9 mouse cellular contexts compared by ENCODE assay signal in the genomic region with DNA sequence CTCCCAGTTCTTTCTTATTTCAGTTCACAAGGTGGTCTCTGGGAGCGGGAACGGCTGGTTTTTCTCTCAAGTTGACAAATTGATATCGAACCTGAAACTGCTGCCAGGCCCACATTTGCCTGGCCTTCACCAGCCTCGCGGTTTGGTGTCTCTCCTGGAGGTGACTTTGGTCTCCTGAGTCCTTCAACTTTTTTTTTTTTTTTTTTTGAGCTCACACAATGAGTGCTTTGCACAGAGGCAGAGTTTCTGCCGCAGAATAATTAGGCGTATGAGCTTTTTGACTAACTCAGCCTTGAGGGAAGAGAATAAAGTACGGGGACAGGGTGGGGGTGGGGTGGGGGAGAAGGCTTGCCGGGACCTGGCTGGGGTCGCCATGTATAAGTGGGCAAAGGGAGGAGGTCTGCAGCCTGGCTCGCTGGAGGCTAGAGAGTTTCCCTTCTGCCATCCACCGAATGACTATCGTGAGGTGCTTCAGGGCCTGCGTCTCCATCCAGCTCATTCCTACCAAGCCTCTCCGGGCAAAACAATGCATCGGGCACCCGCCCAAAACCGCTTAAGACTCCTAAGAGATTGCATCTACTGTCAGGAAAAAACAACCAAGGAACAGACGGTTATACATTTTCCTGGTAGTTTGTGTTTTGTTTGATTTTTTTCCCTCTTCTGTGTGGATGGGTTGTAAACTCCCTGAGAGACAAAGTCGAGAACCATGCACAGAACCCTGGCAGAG.
DNase-seq lines count a peak whose midpoint lies in the region; TF ChIP-seq lines count a peak whose summit lies in the region.
"Had no signal": no experiment of that assay in that cellular context is flagged by ENCODE, and none has a peak within 500 bp of the region (broad histone marks: within the 10 kb centered on the region; RNA-seq: fewer than 3 reads in every experiment).

No protein-coding gene starts in this region.

- peak; percentile 31 for DNase-seq in kidney, postnatal 14 days
- DNase-seq in kidney, adult 9 months = no peak
- DNase-seq in ZHBTc4 (ENCODE audit: low read depth, low spot score) = peak; percentile 56
- peak; percentile 31 for DNase-seq in gastrocnemius, postnatal 25 days
- DNase-seq in lung, adult 2 months = peak; percentile 27
- DNase-seq in left cerebral cortex, adult 8-10 months (ENCODE audit: low spot score in 2 of 2) = no peak
- no peak for DNase-seq in c-Kit-positive CD71-positive TER-119-positive erythroid progenitor cells, embryonic 14.5 days (ENCODE audit: low spot score)
- no peak for DNase-seq in frontal cortex, postnatal 14 days (ENCODE audit: low spot score in 2 of 2)

- no peak overlapping the region for H3K4me3 ChIP-seq in lung, adult 2 months (replicated peaks; ENCODE audit: extremely low read depth, low read depth, low read length)
- H3K4me3 ChIP-seq: megakaryocyte, embryonic 14.5 days had no signal

- H3K4me1 ChIP-seq in lung, adult 2 months (ENCODE audit: control insufficient read depth, insufficient read depth, low read length) = no peaks in the 10 kb centered on the region

- no peak for TF ChIP-seq POLR2A in lung, adult 2 months (IDR thresholded peaks at IDR 0.05; ENCODE audit: borderline replicate concordance, extremely low read depth, low read depth, low read length)

- WGBS in lung, adult 2 months = 55% methylated on average over 20 of the region's 20 CpGs

- no peak for TF ChIP-seq CTCF in lung, adult 2 months (IDR thresholded peaks at IDR 0.05; ENCODE audit: insufficient read depth, low read length)

Comparison
In these comparisons a context has a peak if more than half of its experiments do, and no peak if none do; other contexts are left out.
1. DNase-seq: peak in kidney, postnatal 14 days (single experiment), ZHBTc4 (single experiment), gastrocnemius, postnatal 25 days (single experiment) and lung, adult 2 months (single experiment); none in kidney, adult 9 months (single experiment), left cerebral cortex, adult 8-10 months (0 of 2), c-Kit-positive CD71-positive TER-119-positive erythroid progenitor cells, embryonic 14.5 days (single experiment) and frontal cortex, postnatal 14 days (0 of 2).